Mouse (Mus musculus): Measurements from ENCODE around the gene Zfp810.

DNA sequence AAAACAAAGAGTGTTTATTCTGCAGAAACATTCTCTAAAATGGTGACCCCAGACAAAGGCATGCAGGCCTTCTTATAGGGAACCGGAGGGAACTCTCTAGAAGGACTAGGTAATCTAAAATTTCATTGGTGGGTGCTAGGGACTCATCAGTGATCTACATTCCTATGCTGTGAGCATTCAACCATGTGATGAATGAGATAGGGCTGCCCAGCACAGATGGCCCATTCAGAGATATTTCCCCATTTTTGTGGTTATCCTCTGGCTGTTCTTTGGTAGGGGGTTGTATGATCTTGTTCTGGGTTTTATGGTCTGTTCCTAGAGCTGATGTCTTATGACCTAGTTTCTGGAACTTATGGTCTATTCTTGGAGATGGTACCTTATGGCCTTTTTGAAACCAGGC, 38.6 kb downstream of the Zfp810 start:
- TF ChIP-seq CTCF (conservative IDR thresholded peaks at IDR 0.05; ENCODE audit: low read length) (no peak), NANOG (IDR thresholded peaks at IDR 0.05; ENCODE audit: borderline replicate concordance, low read length) (no peak)

Data from E14TG2a.4 (cell line).